Mouse (Mus musculus): ENCODE measurements at regions not wholly inside any gene's neighbourhood (a gene's known extent, or its start where the extent isn't known, plus 50 kb on each side); places are given as distances from the start of the nearest gene placed in this dataset.

DNA sequence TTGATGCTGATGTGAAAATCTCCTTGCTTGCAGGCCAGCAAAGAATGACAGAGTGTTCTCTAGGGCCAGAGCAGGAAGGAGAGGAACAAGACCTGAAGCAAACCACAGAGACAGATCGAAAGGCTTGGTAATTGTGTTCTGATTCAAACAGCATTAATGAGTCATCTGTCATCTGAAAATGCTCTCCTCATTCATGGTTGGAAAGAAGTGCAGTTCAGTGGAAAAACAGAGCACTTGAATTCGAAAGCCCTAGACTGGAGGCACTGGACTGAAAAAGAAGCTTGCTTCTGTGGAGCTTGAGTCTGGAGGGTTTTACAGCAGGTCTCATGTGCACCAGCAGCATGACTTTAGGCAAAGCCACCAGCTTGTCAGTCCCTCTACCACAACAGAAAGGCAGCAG, 374.3 kb upstream of the B430305J03Rik start:
- DNase-seq (ENCODE audit: low spot score), result no peak

DNA sequence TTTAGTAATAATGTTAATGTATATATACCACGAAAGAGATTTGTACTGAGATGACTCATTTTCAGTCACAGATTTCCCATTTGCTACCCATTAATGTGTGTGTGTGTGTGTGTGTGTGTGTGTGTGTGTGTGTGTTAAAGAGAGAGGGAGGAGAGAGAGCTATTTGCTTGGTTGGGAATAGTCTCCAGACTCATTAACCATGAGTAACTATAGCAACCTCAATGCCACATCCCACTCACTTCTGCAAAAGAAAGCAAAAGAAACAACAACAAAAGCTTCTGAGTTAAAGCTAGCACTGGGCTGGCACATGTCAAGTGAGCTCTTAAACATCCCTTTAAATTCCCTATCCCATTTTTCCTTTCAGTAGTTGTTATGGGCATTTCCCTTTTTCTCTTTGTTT, 372.8 kb upstream of the B430305J03Rik start:
- DNase-seq (ENCODE audit: low spot score), result no peak

DNA sequence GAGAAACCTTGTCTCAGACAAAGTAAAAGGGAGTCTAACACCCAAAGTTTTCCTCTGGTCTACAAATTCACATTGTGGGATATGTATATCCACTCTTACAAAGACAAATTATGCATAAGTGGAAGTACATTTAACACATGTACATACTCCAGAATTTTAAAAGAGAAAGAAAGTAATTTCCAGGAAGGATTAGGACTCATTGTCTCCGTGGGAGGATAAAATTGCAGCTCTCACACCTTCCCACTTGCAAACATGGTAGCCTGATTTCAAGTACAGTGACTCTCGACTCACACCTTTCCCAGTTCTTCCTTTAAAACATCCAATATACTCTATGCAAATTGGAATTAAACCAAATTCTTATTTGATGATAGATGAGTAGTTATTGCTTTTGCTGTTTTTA, 351.0 kb upstream of the B430305J03Rik start:
- DNase-seq (ENCODE audit: low spot score), result no peak

GRCm38 (mm10) chr3:61687933-61688705, 322.4 kb upstream of the B430305J03Rik start:
- DNase-seq (ENCODE audit: low spot score), result no peak

- DNase-seq (ENCODE audit: low spot score), result no peak
These were observed 305.1 kb upstream of the B430305J03Rik start for GRCm38 (mm10) chr3:61670874-61671273.

DNA sequence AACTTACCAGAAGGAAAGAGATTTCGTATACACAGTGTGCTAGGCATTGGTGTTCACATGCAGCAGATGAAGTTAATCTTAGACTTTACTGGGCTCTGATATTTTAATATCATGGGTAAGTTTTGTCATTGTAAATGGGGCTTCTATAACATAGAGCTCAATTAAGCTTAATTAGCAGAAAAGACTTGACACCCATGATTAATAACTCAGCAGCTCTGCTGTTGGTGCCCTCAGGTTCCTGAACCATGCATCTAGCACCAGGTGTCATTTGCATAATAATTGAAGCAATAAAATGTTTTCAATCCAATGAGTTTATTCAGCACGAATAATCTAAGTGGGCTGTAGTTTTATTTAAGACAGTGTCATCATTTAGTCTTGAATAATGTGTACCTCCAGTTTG, 290.4 kb upstream of the B430305J03Rik start:
- DNase-seq (ENCODE audit: low spot score), result no peak

GRCm38 (mm10) chr3:61628535-61628934, 262.8 kb upstream of the B430305J03Rik start:
- DNase-seq (ENCODE audit: low spot score), result no peak

- no peak for DNase-seq (ENCODE audit: low spot score)
These were observed 262.3 kb upstream of the B430305J03Rik start for GRCm38 (mm10) chr3:61628099-61628498.

DNA sequence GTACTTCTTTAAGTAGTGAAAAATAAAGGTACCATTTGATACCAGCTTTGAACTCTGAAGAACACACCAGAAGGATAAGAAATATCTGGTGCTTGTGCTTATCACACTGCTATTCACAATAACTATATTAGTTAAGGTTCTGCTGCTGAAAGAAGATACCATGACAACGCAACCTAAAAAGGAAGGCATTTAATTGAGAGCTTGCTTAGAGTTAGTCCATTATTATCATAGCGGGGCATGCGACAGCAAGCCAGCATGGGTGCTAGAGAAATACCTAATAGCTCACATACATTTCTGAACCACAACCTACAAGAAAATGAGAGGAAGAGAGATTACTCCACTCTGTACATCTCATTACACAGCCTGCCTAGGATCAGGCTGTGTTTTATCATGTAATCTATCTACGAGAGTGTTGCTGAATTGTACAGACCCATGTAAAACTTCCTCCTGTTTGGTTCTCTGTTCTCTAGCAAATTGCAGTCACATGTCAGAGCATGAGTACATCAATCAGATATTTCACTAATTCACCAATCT, 258.3 kb upstream of the B430305J03Rik start:
- no peak for DNase-seq (ENCODE audit: low spot score)

- no peak for DNase-seq (ENCODE audit: low spot score)
These were observed 239.7 kb upstream of the B430305J03Rik start for GRCm38 (mm10) chr3:61605469-61605868.

- DNase-seq (ENCODE audit: low spot score), result no peak
These were observed 237.1 kb upstream of the B430305J03Rik start for GRCm38 (mm10) chr3:61602891-61603290.

DNA sequence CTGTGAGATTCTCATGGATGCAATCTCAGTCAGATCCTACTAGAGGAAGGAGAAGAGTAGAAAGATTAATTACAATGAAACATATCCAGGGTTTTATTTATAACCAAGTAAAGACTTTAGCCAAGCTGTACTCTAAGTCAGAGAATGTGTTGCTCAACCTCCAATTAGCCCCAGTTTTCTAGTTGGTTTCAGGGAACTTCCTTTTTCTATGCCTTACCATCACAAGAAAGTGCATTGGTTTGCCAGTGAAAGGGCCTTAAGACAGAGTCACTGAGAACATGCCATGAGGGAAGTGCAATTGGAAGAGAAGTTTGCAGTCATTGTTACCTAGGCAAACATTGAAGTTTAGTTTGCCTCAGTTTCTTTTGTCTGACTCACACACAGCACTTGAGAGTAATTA, 229.8 kb upstream of the B430305J03Rik start:
- no peak for DNase-seq (ENCODE audit: low spot score)

GRCm38 (mm10) chr3:61592342-61592741, 226.6 kb upstream of the B430305J03Rik start:
- DNase-seq (ENCODE audit: low spot score), result no peak

DNA sequence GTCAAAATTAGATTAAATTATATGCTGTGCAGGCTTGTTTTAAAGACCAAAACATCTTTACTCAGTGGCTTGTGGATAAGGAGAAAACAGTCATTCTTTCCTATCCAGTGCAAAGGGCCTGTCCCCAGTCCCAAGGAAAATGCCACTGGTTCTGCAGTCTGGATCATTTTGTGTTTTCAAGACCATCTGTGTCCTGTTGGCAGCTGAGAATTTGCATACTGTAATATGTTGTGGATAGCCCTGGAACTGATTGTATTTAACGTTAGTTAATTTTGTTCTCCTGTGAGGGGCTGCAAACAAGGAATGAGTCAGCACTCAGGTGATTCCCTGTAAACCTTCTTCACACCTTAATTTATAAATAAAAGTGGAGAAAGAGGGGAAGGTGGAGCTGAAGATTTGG, 217.9 kb upstream of the B430305J03Rik start:
- DNase-seq (ENCODE audit: low spot score), result no peak

GRCm38 (mm10) chr3:61582927-61583326, 217.2 kb upstream of the B430305J03Rik start:
- DNase-seq (ENCODE audit: low spot score), result no peak

GRCm38 (mm10) chr3:61580252-61580651, 214.5 kb upstream of the B430305J03Rik start:
- no peak for DNase-seq (ENCODE audit: low spot score)

- no peak for DNase-seq (ENCODE audit: low spot score)
These were observed 171.4 kb upstream of the B430305J03Rik start for GRCm38 (mm10) chr3:61537113-61537512.

DNA sequence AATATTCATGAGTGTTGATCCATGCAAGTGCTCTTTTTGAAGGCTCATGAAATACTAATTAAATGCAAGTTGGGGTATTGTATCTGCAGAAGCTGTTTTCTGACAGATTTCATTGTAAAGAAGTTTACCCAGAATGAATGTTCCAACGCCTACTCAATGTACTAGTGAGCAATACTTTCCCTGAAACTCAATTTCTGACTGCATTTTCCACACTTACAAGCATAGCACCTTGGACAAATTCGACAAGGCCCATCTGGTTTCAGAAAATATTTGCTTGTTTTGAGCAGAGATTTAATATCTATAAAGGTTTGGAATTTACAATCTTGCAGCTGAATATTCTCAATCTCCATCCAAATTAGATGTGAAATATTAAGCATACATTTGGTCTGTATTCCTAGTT, 170.0 kb upstream of the B430305J03Rik start:
- DNase-seq (ENCODE audit: low spot score), result no peak

DNA sequence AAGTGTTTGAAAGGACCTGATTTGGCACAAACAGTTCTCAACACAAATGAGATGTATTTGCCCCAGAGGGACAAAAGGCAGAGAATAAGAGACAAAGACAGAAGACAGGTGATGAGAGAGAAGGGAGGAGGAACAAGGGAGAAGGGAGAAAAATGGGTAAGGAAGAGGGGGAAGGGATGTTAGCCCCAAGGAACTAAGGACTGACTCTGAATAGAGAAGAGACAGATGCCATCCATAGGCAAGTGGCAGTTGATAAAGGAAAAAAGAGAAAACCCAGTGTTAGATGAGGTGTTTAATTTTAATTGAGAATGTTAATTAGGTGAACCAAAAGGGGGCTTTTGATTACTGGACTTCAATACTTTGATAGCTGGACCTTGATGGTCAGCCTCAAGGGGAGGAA, 137.4 kb upstream of the B430305J03Rik start:
- DNase-seq (ENCODE audit: low spot score), result no peak

DNA sequence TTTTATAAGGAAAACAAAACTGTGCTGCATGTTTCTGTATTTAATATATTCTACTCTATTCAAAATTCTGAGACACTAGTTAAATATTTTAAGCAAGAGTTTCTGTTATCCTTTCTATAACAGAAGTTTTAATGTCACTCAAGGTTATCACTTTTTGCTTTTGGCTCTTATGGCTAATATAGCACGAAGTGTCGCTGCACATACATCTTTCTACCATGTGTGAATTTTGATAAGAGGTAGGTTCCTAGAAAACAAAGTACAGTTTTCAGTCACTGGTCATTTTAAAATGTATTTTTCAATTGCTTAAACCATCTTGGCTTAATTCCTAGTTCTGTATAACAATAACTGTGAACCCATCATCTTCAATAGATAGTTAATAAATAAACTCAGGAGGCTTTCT, 129.1 kb upstream of the B430305J03Rik start:
- DNase-seq (ENCODE audit: low spot score), result no peak

- DNase-seq (ENCODE audit: low spot score), result no peak
These were observed 121.1 kb upstream of the B430305J03Rik start for GRCm38 (mm10) chr3:61486808-61487389.

GRCm38 (mm10) chr3:61478861-61479584, 113.3 kb upstream of the B430305J03Rik start:
- no peak for DNase-seq (ENCODE audit: low spot score)

GRCm38 (mm10) chr3:61475018-61475417, 109.3 kb upstream of the B430305J03Rik start:
- peak; percentile 67 for DNase-seq (ENCODE audit: low spot score)

Data from ovary, adult 18-20 months (tissue).